Mouse (Mus musculus): ENCODE data around the gene Serpina10.
"Not testable (repeated sequence)": the region's sequence is repeated elsewhere in the genome, so short reads cannot be mapped to it uniquely, and the experiment has no call there.

Serpina10 gene

DNA sequence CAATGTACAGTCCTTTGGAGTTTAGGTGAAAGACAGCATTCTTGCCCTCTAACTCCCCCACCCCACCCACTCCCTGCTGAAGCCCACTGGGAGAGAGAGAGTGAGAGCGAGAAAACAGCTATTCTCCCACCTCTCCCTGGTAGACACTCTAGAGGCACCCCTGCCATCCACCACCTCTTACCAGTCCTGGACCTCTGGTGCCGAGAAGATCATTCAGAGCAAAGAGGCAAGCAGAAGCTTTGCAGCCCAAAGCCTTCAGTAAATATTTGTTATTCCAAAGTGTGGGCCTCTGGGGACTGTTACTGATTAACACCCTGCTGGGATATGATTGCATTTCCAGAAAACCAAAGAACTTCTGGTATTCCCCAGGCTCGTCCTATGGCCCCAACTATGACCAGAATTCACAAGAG lies at the start of gene Serpina10:
Gene Serpina10, minus strand, starts transcription at position 242 of the 410 bp plus-strand sequence.
- peak; percentile 78 for DNase-seq (ENCODE audit: low spot score)

DNA sequence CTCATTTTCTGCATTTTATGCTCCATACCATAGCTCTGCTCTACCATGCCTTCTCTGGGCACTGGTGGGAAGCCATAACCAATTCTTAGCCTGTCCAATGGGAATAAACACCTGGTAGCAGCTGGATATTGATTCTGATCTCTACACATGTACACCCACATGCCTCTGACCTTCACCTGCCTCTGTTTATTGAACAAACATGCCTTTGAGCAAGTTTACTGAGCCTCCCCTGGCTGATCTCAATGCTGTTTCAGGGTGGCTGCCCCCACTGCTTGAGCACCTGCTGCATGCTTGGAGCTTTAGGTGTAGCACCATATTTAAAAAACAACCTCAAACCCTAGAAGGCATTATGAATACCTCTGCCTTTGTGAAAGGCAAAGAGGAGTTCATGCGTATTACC lies 48.6 kb upstream of the Serpina10 start:
- not testable (repeated sequence) for DNase-seq (ENCODE audit: low spot score)

DNA sequence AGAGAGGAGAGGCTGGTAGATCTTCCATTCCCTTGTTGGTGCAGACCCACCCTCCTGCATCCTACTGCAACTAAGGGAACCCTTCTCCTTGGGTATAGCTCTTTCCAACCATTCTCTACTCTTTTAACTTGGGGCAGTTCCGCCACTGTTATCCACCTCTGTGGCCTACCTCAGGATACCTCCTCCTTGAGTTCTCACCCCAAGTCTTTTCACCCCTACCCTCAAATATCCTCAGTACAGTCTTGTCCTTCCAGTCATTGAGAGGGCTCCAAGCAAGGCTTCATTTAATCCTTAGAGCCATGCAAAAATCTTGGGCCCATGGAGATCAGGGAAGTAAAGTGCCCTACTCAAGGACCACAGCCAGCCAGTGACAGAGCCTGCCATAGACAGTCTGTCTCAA lies 44.8 kb upstream of the Serpina10 start, which contains the start of gene Serpina16:
Gene Serpina16, minus strand, starts transcription at position 101 of the 400 bp plus-strand sequence.
- no peak for DNase-seq (ENCODE audit: low spot score)

DNA sequence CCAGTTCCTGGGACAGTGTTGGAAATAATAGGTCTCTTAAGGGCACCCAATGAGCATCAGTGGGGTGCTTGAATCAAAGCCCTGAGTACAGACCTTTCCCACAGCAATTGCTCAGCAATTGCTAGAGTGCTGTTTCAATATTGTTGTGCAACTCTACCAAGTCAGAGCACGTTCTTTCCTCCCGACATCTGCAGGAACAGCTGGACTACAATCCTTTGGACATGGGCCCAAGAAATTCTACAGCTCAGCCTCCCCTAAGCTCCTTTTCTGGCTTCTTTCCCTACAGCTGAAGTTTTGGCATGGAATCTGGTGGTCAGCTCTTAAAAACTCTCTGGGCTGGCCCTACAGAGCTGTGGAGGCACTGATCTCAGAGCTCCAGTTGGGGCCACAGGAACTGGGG lies 41.9 kb upstream of the Serpina10 start:
- no peak for DNase-seq (ENCODE audit: low spot score)

DNA sequence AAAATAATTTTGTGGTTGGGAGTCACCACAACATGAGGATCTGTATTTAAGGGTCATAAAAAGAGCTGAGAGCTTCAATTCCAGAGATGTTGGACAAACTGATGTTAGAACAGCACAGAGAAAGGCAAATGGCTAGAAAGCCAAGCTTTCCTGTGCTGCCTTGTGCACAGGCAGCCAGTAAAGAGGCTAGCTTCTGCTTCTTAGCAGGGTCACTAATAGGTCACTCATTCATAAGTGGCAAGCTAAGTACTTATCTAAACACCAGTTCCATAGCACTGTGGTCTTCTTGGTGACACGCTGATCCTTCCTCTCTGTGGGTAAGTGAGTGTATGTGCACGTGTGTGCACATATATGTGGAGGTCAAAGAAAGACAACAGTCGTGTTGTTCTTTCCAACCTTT lies 40.2 kb upstream of the Serpina10 start:
- DNase-seq (ENCODE audit: low spot score) = no peak

DNA sequence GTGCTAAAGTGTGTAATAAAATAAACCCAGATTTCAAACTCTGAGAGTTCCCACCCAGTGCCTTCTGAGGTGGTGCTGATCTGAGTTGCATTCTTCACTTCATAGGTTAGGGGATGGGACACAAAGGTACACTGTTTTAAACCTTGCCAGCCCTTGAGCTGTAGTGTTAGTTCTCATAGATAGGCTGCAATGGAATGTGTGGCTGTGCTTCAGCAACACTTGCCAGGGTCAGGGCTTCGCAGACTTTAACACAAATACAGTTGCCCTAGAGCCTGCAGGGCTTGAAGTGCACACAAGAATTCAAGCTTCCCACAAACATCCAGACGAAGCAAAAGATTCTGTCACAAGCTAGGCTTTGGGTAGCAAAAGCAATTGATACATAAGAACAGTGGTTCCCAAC lies 39.7 kb upstream of the Serpina10 start:
- no peak for DNase-seq (ENCODE audit: low spot score)

DNA sequence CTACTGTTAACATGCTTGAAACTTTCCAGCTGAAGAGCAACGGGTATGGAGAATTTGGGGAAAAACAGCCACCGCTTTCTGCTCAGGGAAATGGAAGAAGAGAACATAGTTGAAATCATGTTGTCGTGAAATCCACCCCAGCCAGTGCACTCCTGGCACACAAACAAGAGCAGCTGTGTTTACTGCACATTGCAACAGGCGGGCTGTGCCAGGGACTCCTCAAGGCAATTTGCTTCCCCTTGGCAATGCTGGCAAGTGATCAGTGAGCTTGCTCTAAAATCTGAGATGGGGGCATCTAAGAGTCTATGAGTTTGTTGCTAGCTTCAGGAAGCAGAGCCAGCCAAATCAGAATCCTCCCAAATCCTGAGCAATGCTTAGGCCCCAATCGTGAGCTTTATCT lies 39.1 kb upstream of the Serpina10 start:
- DNase-seq (ENCODE audit: low spot score) = no peak

DNA sequence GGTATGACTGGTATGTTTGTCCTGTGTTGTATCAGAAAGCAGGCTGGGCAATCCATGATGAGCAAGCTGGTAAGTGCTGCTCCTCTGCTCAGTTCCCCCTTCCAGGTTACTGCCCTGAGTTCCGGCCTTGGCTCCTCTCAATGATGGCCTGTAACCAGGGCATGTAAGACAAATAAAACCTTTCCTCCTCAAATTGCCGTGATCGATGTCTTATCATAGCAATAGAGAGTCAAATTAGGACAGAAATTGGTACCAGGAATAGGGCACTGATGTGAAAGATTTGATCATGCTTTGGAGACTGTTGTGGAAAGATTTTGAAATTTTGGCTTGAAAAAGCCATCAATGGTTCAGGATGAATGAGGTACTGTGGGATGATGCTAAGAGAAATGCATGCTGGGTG lies 34.0 kb upstream of the Serpina10 start:
- DNase-seq (ENCODE audit: low spot score) = no peak

DNA sequence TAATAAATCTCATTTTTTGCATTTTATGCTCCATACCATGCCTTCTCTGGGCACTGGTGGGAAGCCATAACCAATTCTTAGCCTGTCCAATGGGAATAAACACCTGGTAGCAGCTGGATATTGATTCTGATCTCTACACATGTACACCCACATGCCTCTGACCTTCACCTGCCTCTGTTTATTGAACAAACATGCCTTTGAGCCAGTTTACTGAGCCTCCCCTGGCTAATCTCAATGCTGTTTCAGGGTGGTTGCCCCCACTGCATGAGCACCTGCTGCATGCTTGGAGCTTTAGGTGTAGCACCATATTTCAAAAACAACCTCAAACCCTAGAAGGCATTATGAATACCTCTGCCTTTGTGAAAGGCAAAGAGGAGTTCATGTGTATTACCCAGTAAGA lies 30.8 kb upstream of the Serpina10 start:
- DNase-seq (ENCODE audit: low spot score) = not testable (repeated sequence)

DNA sequence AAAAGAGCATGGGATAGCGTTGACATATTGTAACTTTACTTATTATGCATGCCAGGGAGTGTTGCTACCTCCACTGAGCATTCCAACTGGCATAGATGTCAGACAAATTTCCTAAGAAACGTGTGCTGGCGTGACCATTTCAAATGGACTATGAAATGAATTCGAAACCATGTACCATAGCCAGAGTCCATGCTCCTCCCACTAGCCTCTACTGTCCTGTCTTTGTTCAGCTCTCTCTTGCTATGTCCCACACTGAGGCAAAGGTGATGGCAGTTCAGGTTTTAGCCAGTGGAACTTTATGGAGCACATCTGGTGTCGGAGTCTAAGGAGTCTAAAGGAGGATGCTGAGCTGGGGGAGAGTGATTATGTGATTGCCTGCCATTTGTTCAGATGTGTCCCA lies 28.8 kb upstream of the Serpina10 start:
- DNase-seq (ENCODE audit: low spot score) = no peak

DNA sequence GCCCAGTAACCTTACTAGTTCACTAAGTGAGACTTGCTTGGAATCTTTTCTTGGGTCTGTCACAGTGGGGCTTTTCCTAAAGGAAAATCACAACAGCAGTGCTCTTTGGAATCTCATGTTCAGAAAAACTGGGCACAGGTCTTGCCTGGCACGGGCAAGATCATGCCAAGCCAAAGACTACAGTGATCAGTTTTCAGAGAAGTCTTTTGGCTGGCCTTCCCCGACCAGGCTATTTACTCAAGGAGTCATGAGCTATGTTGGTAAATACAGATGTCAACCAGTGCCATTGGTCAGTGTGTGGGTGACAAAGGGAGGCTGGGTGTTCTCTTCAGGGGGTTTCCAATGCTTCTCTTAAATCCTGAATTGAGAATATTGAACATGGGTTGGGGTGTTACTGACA lies 27.9 kb upstream of the Serpina10 start:
- DNase-seq (ENCODE audit: low spot score) = no peak

DNA sequence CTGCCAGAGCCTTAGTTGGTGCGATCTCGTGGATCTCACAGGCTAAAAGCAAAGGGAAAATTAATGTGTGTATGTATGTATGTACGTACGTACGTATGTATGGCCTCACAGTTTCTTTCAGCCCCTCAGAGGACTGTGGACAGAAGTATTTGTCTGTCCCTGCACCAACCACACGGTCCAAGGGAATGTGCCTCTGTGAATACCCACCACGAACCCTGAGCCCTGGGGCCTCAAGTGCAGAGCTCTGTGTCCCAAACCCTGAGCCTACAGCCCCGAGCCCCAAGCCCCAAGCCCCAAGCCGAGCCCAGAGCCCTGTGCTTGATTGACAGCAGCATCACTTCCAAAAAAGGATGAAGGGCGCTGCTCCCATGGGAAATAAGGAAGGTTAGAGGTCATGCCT lies 26.7 kb upstream of the Serpina10 start:
- DNase-seq (ENCODE audit: low spot score) = no peak

DNA sequence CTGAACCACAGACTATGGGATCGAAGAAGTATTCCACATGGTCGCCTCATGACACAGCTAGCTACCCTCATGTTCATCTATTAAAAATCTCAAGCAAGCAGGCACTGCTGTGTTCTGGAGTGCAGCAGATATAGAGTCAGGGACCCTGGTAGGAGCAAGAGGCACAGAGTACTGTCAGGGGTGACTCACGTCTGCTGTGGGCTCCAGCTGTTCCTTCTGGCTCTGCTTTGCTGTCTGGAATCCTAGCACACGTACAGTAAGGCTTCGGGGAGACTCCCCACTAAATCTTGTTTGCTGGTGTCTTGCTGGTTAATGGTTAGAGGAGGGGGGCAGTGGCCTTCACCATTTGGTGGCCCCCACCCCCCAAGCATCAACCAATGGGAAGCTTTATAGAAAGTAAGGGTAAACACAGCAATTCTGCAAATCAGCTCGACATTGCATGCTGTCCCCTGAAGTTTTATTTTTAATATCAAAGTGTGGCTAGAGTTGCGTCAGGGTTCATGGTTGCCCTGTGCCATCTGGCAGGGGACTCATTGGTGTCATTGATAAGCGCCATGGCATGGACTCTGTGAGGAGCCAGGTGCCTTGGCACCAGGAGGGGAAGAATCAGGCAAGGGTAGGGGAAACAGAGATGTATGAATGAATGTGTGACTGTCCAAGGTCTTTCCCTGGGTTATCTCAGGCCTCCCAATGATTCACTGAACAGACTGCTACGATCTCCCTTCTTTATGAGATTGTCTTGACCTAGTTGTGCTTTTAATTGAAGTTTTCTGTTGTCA lies 25.8 kb upstream of the Serpina10 start, which contains the start of gene Serpina6:
Gene Serpina6, minus strand, starts transcription at position 365 of the 779 bp plus-strand sequence.
- no peak for DNase-seq (ENCODE audit: low spot score)

DNA sequence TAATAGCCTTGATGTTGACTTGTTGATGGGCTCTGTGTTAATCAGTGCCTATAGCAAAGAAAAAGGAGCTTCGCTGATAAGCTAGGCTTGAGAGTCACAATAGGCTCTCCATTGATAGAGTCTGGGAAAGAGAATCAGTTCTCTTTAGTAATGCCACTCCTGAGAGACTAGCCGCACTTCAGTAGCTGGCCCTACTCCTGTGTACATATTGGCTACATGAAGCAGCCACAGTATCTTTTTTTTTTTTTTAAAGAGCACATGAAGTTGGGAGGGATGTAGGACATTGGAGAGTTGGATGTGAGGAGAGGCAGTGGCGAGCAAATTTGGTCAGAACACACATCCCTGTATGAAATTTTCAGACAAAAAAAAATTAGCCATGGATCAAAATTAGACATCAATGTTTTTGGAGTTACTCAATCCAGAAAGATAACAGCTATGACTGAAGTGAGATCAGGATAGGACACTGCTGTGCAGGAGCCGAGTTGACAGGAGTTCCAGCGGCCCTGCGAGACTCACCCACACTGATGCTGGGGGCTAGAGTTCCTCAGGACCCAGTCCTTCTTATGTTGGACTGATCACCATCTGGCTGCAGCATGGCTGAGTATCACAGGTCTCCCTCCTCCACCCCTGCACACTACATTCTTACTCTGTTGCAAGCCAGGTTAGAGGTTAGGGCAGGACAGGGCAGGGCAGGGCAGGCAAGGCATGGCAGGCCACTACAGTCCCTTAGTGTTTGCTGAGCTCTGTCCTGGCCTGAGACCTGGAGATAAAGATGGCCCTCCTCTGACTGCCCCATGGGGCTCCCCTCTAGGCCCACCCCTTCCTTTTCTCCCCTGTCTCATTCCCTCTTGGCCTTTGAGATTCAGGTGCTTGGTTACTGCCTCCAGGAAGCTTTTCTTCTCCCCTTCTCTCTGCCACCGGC lies 24.1 kb upstream of the Serpina10 start:
- DNase-seq (ENCODE audit: low spot score) = no peak

DNA sequence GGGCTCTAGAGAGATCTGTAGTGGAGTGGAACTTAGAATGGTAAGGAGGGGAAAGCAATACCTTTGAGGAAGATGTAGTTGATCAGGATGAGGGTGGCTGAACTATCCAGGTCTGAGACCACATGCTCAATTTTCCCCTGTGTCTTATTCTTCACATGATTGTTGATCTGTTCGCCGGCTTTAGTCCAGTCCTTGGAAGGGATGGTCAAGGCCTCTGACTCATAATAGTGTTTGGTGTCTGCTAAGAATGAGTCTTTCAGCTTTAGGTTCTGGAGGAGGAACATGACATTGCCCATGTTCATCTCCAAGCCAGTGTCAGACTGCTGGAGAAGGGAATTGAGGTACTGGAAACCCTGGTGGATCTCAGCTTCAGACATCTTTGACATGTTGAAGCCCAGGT lies 22.6 kb upstream of the Serpina10 start:
- no peak for DNase-seq (ENCODE audit: low spot score)

DNA sequence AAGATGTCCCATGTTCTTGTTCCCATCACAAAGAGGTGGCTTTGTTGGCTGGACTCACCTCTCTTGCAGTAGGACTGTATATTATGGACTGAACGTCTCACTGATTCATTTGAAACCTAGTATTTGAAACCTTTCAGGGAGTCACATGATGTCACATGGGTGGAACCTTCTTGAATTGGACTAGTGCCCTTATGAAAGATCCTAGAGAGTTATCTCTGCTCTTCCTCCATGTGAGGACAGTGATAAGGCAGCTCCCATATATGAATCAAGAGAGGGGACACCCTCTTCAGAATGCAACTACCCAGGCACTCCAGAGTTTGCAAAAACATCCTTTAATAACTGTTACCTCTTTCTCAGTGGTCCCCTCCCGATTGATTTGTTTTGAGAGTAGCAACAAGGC lies 15.1 kb upstream of the Serpina10 start:
- no peak for DNase-seq (ENCODE audit: low spot score)

DNA sequence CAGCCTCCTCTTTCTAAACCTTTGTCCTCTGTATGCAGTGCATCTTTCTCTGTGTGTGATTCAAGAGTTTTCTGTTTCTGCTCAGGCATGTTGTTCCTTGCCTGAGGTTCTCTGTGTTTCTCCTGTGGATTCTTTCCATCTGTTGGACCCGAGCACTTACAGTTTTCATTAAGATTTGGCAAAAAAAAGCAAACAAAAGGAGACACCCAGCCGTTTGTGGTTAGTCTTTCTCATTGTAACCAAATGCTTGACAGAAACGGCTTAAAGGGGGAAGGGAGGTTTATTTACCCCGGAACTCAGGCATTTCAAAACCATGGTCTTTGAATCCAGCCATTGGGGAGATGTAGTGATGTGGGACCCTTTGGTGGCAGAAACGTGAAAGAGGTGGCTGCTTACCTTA lies 13.4 kb upstream of the Serpina10 start:
- no peak for DNase-seq (ENCODE audit: low spot score)

DNA sequence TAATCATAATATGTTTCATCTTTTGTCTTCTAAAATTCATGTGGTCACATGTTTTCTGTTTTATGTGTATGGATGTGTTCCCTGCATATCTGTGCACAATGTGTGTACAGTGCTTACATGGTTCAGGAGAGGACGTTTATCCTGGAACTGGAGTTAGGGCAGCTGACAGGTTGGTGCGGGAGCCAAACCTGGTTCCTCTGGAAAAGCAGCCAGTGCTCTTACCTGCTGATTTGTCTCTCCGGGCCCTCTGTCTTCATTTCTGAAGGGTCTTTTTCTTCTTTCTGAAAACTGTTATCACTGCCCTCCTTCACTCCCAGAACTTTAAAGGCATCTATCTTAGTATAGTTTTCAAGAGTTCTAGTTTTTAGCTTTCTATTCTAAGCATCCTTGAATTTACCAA lies 12.6 kb upstream of the Serpina10 start:
- DNase-seq (ENCODE audit: low spot score) = no peak

DNA sequence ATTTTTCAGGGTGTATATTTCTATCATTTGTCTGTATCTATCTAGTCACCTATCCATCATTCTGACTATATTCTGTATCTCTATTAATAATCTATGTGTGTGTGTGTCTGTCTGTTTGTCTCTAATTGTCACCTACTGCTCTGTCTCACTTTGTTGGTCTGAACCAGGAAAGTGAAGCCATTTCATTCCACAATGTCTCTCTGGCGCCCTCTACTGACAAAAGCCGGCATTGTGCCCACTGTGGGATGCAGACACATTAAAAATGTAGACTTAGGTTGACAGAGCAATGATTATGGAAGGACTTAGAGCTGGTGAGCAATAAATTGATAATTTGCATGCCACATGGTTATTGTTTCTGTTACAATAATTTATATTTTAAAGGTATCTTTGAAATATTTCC lies 12.1 kb upstream of the Serpina10 start:
- DNase-seq (ENCODE audit: low spot score) = peak; percentile 61

DNA sequence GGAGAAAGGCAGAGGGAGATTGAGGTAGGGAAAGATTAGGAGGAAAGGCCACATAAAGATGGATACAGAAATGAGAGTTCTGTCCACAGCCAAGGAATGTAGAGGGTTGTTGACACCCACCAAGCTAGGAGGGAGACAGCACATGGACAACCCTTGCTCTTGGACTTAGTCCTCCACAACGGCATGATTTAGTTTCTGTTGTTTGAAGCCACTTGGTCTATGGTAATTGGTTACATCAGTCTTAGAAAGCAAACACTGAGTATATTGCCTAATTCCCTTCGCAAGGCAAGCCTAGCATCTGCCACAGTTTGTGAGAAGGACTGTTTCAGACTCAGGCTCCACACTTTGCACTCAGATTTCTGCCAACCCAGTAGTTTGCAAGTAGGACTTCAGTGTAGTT lies 4.6 kb upstream of the Serpina10 start:
- DNase-seq (ENCODE audit: low spot score) = peak; percentile 51

DNA sequence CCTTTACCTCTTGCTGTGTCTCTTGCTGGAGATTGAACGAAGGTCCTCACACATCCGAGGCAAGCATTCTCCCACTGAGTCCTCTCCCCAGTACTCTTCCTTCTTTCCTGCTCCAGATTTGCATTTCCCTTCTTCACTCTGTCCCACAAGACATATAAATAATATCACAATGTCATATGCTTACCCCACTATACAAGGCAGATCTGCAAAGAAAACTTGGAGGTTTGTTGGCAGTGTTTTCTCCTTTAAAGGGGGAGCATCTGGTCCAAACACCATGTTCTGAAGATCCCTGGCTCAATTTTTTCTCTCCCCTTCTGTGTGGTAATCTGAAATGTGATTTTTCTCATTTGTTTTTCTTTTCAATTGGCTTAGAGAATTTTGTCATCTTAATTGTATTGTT lies 3.2 kb upstream of the Serpina10 start:
- DNase-seq (ENCODE audit: low spot score) = no peak

DNA sequence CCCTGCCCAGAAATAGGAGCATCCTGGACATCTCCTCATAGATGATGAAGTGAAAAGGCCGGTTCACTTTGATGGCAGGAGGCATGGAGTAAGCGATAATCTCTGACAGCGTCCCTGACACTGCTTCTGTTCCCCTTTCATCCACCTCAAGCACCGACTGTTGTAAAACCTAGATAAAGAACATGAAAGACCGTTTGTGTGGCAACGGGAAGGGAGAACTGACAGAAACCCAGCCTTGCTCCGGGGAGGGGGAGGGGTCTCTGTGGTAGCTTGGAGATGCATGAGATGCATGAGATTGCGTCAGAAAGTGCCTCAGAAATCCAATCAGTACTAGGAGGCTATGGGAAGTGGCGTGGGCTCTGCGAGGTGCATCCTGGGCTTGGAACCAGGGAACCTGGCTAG lies 14.4 kb downstream of the Serpina10 start:
- DNase-seq (ENCODE audit: low spot score) = no peak

DNA sequence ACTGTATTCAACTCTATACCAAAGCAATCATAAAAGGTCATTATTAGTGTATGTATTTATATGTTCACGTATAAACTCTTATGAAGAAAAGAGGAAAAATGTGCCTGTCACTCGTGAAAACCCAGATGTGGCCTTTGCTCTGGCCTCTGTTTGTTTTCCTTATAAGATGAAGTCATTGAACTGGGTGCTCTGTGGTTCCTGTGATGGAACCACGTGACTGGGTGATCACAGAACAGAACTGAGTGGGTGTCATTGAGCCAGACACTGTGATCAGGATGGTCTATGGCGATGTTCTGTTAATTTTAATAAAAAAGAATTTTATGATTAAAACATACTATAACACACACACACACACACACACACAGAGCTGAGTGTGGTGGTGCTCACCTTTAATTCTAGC lies 15.5 kb downstream of the Serpina10 start:
- peak; percentile 24 for DNase-seq (ENCODE audit: low spot score)

Data from yolk sac, embryonic 10.5 days (tissue).